Mouse (Mus musculus) hindbrain, embryonic 10.5 days (tissue): ENCODE measurements around the gene Bag3. TPM values are rescaled to one million over a fixed set of nuclear protein-coding genes. Genes with fewer than 3 reads are reported as not detected.
"Not testable (repeated sequence)": the region's sequence is repeated elsewhere in the genome, so short reads cannot be mapped to it uniquely, and the experiment has no call there.

Experiments used
- DNase-seq: peaks from one replicate; pipeline ENCODE4 v3.0.0-alpha.2; 2017; ENCODE audit warnings: low spot score
- H3K27ac ChIP-seq: fragments of 300-500 bp; sonication (generic); 2 replicates; pipeline ENCODE4 v1.5.1; 2016; ENCODE audit warnings: mild to moderate bottlenecking, moderate library complexity
- H3K27me3 ChIP-seq: fragments of 300-500 bp; sonication (generic); 2 replicates; pipeline ENCODE4 v1.6.1; 2016; ENCODE audit warnings: mild to moderate bottlenecking; ENCODE audit not compliant: poor library complexity, insufficient read depth, severe bottlenecking
- H3K36me3 ChIP-seq: fragments of 300-500 bp; sonication (generic); 2 replicates; pipeline ENCODE4 v1.6.1; 2016; ENCODE audit warnings: mild to moderate bottlenecking, moderate library complexity
- H3K4me1 ChIP-seq: fragments of 300-500 bp; sonication (generic); replicated peaks from 2 replicates; pipeline ENCODE4 v1.6.1; 2016; ENCODE audit warnings: mild to moderate bottlenecking
- H3K4me3 ChIP-seq: fragments of 300-500 bp; sonication (generic); 2 replicates; pipeline ENCODE4 v1.5.1; 2016; ENCODE audit warnings: mild to moderate bottlenecking, moderate library complexity
- H3K9me3 ChIP-seq: fragments of 300-500 bp; sonication (generic); 2 replicates; pipeline ENCODE4 v1.6.1; 2016; ENCODE audit warnings: mild to moderate bottlenecking, moderate library complexity
- WGBS: fragments of 180-500 bp; shearing (Covaris S2); methylation state at CpG from one replicate; pipeline ENCODE4 v1.1.7; 2016; 5-methylcytosine and 5-hydroxymethylcytosine counted together
- polyA plus RNA-seq: library from polyadenylated mRNA; unstranded; fragments of >200 nt; fragmentation: Nextera tagmentation; extraction: Ambion mirVana; gene quantifications from 2 replicates; pipeline ENCODE4 v1.2.1, GENCODE M21; 2016

The Bag3 gene
- polyA plus RNA-seq, 1 experiment from 2014 or later: 7.2 TPM

GRCm38 (mm10) chr7:128554502-128554901 lies 31.1 kb downstream of the Bag3 start:
- no peak overlapping the region for H3K27ac ChIP-seq
- H3K27me3 ChIP-seq: no peaks in the 10 kb centered on the region
- 93% methylated on average over 6 of the region's 6 CpGs for WGBS
- no peak for DNase-seq
- no peak overlapping the region for H3K4me3 ChIP-seq
- no peaks in the 10 kb centered on the region for H3K9me3 ChIP-seq
- H3K4me1 ChIP-seq: peaks cover 19% of the 10 kb centered on the region
- H3K36me3 ChIP-seq: no peaks in the 10 kb centered on the region

DNA sequence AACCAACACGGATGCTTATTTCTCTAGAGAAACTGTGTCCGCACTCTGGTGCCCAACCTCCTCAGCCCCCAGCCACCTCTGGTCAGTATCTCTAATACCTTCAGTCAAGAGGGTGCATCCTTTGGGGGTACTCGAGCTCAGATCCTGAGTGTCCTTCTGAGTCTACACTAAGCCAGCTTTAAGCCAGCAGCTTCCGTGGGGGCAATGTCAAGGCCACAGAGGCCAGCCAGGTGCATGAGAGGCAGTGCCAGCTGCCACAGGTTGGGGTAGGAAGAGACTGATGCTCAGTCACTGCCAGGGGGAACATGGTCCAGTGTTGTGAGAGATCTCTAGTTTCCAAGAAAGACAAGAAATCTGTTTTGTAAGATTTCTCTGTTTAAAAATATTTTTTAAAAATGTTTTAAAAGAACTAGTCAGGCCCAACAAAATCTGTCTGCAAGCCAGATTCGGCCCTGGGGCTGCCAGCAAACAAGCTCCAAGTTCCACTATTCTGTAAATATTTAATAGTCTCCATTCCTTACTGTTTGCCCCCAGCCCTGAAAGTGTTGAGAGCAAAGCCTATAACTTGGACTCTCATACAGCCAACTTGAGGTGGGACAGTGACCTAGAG lies 31.8 kb downstream of the Bag3 start:
- no peaks in the 10 kb centered on the region for H3K9me3 ChIP-seq
- no peaks in the 10 kb centered on the region for H3K27me3 ChIP-seq
- WGBS: 83% methylated on average over 5 of the region's 5 CpGs
- H3K36me3 ChIP-seq: no peaks in the 10 kb centered on the region
- H3K27ac ChIP-seq: no peak overlapping the region
- peaks cover 14% of the 10 kb centered on the region for H3K4me1 ChIP-seq
- no peak for DNase-seq
- H3K4me3 ChIP-seq: no peak overlapping the region

- peaks cover 6% of the 10 kb centered on the region; the same call in 1 of the 2 replicates for H3K4me1 ChIP-seq
- H3K27me3 ChIP-seq: no peaks in the 10 kb centered on the region
- H3K27ac ChIP-seq: no peak overlapping the region
- no peak overlapping the region for H3K4me3 ChIP-seq
- 81% methylated on average over 1 of the region's 1 CpGs for WGBS
- no peaks in the 10 kb centered on the region for H3K9me3 ChIP-seq
- DNase-seq: no peak
- no peaks in the 10 kb centered on the region for H3K36me3 ChIP-seq
These were observed 33.6 kb downstream of the Bag3 start for GRCm38 (mm10) chr7:128556923-128557430.

DNA sequence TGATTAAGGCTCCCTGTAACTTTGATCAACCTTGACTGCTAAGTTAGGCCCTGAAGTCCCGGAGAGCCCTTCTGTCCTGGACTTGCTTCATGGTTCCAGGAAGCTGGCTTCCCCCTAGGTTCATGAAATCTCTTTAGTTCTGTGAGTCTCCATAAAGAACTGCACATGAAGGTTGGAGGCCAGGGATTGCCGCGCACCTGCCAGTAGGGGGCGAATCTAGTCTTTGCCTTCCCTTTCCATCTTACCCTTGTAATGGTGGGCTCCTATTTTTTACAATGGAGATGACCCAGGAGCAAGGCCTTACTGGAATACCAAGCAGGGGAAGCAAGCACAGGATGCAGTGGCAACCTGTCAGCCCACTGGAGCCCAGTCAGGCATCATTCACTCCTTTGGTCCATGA lies 40.0 kb downstream of the Bag3 start:
- no peaks in the 10 kb centered on the region for H3K4me1 ChIP-seq
- no peaks in the 10 kb centered on the region for H3K36me3 ChIP-seq
- no peak overlapping the region for H3K4me3 ChIP-seq
- H3K27me3 ChIP-seq: no peaks in the 10 kb centered on the region
- no peak overlapping the region for H3K27ac ChIP-seq
- no peaks in the 10 kb centered on the region for H3K9me3 ChIP-seq
- WGBS: 39% methylated on average over 4 of the region's 4 CpGs
- peak; percentile 35 for DNase-seq

DNA sequence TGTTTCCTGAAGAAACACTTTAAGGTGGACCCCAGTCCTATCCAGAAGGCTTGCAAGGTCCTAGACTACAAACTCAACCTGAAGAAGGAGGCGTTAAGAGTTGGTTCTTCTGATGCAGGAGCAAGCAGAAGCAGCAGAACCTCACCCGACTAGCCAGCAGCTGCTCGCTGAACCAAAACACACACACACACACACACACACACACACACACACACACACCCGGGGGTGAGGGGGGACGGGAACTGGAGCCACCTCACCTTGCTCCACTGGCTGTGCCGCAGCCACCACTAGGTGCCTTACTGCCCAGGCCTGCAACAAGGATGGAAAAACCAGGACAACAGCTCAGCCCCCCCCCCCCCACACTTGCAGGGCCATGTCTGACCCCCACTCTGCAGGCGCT lies 42.9 kb downstream of the Bag3 start:
- H3K4me1 ChIP-seq: no peaks in the 10 kb centered on the region
- H3K27me3 ChIP-seq: no peaks in the 10 kb centered on the region
- no peak for DNase-seq
- H3K27ac ChIP-seq: no peak overlapping the region
- no peak overlapping the region for H3K4me3 ChIP-seq
- no peaks in the 10 kb centered on the region for H3K36me3 ChIP-seq
- H3K9me3 ChIP-seq: no peaks in the 10 kb centered on the region
- WGBS: 76% methylated on average over 7 of the region's 7 CpGs

DNA sequence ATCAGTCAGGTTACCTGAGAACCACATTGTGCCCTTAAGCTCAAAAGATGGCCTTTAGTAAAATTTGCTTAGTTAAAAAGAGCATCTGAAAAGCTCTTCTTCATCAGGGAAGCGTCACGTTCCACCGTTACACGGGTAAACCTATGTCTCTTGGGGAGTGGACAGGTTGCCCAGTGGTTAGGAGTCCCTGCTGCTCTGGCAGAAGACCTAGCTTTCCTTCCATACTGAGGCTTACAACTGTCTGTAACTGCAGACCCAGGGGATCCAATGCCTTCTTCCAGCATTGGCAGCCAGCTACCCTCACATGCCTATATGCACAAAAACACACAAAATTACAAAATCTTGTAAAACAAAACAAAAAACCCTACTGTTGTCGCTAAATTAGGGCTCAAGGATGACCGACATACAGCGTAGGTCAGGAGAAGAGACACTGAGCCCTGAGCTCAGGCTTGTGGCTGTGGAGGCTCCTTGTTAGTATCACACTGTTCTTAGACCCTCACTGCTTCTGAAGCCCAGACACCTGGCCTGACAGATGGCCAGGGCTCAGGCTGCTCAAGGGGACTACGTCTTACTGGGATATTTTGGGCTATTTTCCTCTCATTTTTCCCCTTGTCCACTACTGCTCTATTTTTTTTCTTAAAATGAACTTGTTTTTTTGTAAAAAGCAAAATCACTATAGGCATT lies 44.3 kb downstream of the Bag3 start:
- Histone ChIP-seq H3K4me1 (no peaks in the 10 kb centered on the region), H3K9me3 (no peaks in the 10 kb centered on the region), H3K36me3 (no peaks in the 10 kb centered on the region), H3K27ac (no peak overlapping the region), H3K27me3 (no peaks in the 10 kb centered on the region), H3K4me3 (no peak overlapping the region)
- 89% methylated on average over 8 of the region's 8 CpGs for WGBS
- no peak for DNase-seq

DNA sequence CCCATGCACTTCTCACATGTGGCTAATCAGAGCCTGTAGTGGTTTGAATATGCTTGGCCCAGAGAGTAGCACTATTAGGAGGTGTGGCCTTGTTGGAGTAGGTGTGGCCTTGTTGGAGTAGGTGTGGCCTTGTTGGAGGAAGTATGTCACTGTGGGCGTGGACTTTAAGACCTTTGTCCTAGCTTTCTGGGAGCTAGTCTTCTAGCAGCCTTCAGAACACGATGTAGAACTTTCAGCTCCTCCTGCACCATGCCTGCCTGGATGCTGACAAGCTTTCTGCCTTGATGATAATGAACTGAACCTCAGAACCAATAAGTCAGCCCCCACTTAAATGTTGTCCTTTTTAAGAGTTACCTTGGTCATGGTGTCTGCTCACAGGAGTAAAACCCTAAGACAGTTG lies 46.0 kb downstream of the Bag3 start:
- not testable (repeated sequence) for H3K27me3 ChIP-seq, H3K27ac ChIP-seq, DNase-seq, H3K9me3 ChIP-seq, H3K36me3 ChIP-seq, H3K4me3 ChIP-seq, H3K4me1 ChIP-seq
- 86% methylated on average over 2 of the region's 2 CpGs for WGBS

- Histone ChIP-seq H3K36me3 (no peaks in the 10 kb centered on the region), H3K9me3 (no peaks in the 10 kb centered on the region), H3K4me3 (no peak overlapping the region), H3K27me3 (no peaks in the 10 kb centered on the region), H3K4me1 (peaks cover 7% of the 10 kb centered on the region; the same call in 1 of the 2 replicates), H3K27ac (no peak overlapping the region)
- no peak for DNase-seq
- 91% methylated on average over 8 of the region's 8 CpGs for WGBS
These were observed 46.7 kb downstream of the Bag3 start for GRCm38 (mm10) chr7:128569987-128570656.

DNA sequence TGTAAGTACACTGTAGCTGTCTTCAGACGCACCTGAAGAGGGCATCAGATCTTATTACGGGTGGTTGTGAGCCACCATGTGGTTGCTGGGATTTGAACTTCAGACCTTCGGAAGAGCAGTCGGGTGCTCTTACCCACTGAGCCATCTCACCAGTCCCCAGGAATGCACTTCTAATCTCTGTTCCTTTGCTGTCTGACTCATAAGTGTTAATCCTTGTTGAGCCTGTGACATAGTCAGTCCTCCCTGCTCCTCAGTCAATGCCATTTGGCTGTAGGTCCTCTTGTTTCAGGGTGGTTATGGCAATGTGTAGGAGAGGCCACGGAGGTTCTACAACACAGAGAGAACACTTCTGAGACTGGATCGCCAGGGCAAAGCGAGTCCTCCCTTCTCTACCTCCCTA lies 47.2 kb downstream of the Bag3 start:
- not testable (repeated sequence) for H3K4me1 ChIP-seq, H3K27me3 ChIP-seq, H3K27ac ChIP-seq, H3K4me3 ChIP-seq, DNase-seq, H3K36me3 ChIP-seq, H3K9me3 ChIP-seq
- WGBS: 92% methylated on average over 7 of the region's 7 CpGs

DNA sequence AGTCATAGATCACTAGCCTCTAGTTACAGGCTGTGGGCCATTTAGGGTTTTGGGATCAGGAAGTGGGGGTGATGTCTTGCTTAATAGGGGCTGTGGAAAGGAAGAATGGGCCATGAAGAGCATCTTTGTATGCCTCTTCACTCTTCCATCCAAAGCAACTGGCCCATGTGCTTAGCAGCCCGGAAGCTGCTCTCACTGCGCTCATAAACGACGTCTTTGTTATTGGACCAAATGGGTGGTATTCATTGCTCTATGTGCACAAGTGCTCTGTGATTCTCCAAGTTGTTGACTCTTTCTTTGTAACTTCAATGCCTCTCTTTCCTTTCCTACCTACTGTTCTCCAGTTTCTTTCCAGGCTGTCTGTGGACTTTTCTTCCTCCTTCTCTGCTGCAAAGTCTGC lies 48.6 kb downstream of the Bag3 start:
- Histone ChIP-seq H3K4me3 (no peak overlapping the region), H3K36me3 (no peaks in the 10 kb centered on the region), H3K9me3 (no peaks in the 10 kb centered on the region), H3K27me3 (no peaks in the 10 kb centered on the region), H3K4me1 (peaks cover 7% of the 10 kb centered on the region; the same call in 1 of the 2 replicates), H3K27ac (no peak overlapping the region)
- WGBS: 84% methylated on average over 4 of the region's 4 CpGs
- no peak for DNase-seq

DNA sequence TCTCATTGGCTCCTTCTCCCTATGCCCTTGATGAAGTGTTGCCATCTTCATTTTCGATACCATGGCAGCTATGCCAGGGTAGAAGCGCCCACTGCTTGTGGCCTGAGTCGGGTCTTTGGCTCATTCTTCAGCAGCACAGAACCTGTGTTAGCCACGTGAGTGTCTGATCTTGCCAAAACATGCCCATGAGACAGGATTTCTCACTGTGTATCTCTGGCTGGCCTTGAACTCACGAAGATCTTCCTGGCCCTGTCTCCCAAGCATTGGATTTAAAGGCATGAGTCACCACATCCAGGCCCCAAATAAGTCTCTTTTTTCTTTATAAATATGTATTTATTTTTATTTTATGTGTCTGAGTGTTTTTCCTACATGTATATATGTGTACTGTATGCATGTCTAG lies 51.8 kb downstream of the Bag3 start:
- Histone ChIP-seq H3K27ac (no peak overlapping the region), H3K9me3 (no peaks in the 10 kb centered on the region), H3K36me3 (no peaks in the 10 kb centered on the region), H3K27me3 (no peaks in the 10 kb centered on the region), H3K4me3 (no peak overlapping the region), H3K4me1 (peaks cover 14% of the 10 kb centered on the region)
- WGBS: 90% methylated on average over 5 of the region's 5 CpGs
- no peak for DNase-seq

GRCm38 (mm10) chr7:128575794-128576193 lies 52.4 kb downstream of the Bag3 start:
- Histone ChIP-seq H3K36me3 (no peaks in the 10 kb centered on the region), H3K9me3 (no peaks in the 10 kb centered on the region), H3K4me1 (peaks cover 14% of the 10 kb centered on the region), H3K27ac (no peak overlapping the region), H3K27me3 (no peaks in the 10 kb centered on the region), H3K4me3 (no peak overlapping the region)
- 58% methylated on average over 2 of the region's 2 CpGs for WGBS
- DNase-seq: no peak

- Histone ChIP-seq H3K36me3 (no peaks in the 10 kb centered on the region), H3K4me1 (peaks cover 22% of the 10 kb centered on the region), H3K27ac (no peak overlapping the region), H3K9me3 (no peaks in the 10 kb centered on the region), H3K27me3 (no peaks in the 10 kb centered on the region), H3K4me3 (no peak overlapping the region)
- 76% methylated on average over 1 of the region's 1 CpGs for WGBS
- no peak for DNase-seq
These were observed 54.2 kb downstream of the Bag3 start for GRCm38 (mm10) chr7:128577607-128578006.
